Mouse (Mus musculus): ENCODE results near the gene Asb13.

Asb13 gene

DNA sequence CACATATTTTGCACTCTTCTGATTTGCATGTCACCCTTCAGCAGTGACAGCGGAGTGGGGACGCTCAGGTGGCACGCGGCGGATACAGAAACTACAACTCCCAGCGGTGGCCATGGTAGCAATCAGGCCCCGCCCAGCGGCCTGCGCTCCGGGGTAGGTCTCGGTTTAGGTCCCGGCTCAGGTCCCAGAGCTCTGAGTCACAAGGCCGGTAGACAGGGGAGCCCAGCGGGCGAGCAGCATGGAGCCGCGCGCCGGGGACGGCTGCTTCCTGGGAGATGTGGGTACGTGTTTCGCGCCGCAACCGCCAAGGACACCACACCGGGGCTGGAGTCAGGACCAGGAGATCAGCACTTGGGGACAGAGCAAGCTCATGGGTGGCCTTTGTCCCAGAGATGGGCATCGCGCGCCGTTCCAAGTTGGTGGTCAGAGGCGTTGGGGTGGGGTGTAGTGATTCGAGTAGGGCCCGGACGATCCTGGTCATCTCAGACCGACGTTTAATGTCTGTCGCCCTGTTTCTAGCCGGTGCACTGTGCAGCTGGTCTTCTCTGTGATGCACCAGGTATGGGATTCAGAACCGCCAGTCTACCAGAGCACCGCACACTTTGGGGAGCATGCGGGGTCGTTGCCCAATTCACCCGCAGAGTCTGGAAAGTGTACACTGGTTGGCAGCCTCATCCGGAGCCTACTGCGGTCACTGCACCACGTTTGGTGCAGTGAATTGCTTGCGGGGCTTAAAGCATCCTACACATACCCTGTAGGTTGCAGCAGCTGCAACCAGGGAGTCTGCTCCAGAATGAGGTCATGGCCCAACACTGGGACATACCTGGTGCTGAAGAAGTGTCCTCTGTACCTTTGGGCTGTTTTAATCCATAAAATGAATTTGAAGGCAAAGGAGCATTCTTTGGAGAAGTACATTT lies at the start of gene Asb13:
Asb13 (plus strand) TSS at position 138 of the 917 bp plus-strand sequence.
- in situ Hi-C loops (cut with MseI, MboI), result no loop called here

DNA sequence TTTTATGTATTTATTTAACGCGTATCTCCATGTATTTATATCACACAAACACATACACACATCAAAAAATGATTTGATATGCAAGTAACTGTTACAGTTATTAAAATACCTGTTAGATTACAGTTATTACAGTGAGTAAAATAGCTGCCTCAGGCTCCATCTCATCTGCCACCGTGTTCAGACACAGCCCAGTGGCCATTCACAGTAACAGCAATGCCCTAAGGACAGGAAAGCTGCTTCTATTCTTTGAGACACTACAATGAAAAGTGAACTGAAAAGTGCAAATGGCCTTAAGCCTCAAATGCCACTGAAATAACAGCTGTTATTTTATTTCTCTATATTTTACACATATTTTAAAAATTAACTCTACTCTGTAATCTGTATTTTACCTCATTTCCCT lies 43.0 kb upstream of the Asb13 start:
- in situ Hi-C loops (cut with MseI, MboI), result no loop called here

DNA sequence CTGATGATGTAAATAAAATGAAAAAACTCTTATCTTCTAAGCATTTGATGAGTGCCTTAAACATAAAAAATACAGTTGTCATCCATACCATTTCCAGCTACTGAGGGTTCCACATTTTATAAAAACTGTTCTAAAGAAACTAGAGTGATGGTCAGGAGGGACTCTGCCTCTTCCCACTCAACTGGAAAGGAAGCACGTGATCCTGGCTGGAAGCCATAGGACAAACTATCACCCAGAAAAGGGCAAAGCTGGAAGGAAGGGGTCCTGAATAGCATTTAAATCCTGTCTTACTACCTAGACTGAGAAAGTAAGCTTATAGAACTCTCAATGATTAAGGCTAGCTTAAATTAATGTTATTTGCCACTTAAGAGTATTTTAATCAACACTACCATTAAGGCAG lies 39.5 kb upstream of the Asb13 start:
- in situ Hi-C loops (cut with MseI, MboI), result no loop called here

DNA sequence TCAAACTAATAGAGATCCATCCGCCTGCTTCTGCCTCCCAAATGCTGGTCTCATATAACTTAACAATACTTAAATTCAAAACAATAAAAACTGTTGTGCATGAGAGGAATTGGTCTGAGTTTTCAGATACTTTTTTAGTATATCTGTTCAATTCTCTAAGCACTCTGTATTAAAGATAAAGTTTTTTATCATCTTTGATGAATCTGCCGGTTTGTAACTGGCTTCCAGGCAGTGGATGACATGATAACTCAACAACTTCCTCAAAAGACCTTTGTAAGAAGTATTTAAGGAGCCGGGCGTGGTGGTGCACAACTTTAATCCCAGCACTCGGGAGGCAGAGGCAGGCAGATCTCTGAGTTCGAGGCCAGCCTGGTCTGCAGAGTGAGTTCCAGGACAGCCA lies 37.6 kb upstream of the Asb13 start:
- in situ Hi-C loops (cut with MseI, MboI), result no loop called here

DNA sequence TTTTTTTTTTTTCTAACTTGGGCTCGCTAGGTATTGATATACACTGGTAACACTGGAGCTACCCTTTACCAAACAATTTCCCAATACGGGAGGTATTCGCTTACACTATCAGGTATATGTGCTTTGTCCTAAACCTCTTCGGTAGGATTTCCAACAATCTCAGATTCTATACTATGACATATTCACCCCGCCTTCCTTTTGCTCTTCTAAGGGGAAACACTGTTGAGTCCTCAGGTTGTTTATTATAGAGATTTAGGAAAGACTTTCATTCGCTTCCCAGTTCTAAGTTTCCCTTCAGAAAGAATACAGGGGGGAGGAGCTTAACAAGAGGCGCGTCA lies 24.1 kb upstream of the Asb13 start:
- in situ Hi-C loops (cut with MseI, MboI), result no loop called here

DNA sequence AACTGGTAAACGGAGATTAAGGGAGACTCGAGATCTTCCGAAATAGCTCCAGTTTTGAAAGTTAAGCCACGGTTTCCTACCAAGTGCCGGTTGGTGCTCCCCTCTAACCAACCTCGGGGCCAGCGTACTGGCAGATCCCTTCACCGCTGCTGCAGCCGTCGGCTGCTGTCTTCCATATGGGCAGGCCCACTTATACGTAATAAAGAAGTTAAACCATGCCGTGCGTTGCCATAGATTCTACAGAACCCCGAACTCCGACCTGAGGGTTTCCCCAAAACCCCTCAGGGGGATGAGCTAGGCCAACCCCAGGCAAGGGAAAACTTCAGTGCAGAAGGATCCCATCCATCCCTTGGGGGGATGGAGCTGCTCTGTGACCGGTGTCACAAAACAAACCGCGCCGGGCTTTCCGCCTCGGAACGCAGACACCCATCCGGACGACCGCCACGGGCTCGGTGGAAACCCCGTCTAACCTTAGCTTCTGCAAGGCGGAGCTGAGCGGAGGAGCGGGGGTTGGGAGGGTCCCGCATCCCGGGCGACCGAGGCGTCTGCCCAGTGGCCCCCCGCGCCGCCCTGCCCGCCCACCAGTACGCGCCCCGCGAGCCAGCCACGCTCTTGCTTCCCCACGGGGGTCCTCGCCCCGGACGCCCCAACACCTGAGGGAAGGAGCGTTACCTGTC lies 23.6 kb upstream of the Asb13 start:
- in situ Hi-C loops (cut with MseI, MboI), result no loop called here

DNA sequence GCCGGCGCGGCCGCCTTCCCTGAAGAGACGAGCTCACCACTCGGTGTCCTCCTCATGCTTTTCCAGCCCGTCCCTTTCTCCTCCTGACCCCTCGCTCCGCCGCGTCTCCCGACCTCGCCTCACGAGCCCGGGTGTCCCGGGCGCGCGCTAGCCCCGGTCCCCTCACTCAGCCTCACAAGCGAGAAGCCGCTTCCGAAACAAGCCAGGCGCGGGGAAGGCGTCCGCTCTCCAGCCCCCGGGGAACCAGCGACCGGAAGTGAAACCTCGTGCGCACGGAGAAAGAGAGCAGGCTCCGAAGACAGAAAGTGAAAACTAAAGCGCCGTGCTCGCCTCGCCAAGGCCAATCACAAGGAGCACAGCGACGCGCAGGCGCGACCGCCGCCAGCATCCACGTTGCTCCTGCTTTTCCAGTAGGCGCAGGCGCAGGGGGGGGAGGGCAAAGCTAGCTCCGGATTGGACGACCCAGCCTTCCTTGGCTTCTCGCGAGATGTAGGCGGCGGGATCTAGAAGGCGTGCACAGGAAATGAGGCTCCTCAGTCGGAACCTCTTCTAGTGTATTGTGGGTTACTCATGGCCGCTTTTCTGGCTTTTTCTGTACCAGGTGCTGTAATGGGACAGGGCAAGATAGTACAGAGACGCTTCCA lies 22.9 kb upstream of the Asb13 start, which contains the start of gene Fam208b:
Fam208b (minus strand) TSS at position 314 of the 644 bp plus-strand sequence.
- in situ Hi-C loops (cut with MseI, MboI), result no loop called here

DNA sequence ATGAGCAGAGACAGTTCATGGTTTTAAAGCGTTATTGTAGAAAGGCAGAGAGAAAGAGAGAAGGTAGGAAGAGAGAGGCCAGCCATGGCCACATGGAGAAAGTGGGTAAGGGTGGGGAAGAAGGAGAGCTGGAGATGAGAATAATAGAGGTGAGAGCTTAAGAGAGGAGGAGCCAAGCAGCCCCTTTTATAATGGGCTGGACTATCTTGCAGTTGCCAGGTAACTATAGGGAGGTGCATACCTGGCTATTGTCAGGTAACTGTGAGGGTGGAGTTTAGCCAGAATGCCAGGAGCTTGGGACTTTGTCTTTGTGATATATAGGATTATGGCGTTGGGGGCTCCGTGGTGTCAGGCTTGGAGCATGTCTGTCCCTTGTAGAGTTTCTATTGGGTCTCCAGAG lies 6.7 kb upstream of the Asb13 start:
- in situ Hi-C loops (cut with MseI, MboI), result no loop called here

DNA sequence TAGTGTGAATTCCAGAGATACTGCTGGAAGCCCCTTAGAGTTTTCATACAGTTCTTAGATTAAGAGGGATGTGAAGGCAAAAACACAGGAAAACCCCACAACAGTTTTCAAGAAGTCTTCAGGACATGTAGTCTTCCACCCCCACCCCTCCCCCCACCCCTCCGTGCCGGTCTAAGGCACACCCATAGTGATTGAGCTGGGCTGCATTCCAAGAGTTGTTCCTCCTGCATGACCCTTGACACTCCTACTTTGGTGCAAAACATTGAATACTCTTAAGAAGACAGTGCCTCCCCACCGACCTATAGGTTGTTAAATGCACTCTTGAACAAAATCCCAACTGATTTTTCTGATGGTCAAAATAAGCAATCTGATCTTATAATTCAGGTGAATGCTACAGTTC lies 5.7 kb upstream of the Asb13 start:
- in situ Hi-C loops (cut with MseI, MboI), result no loop called here

DNA sequence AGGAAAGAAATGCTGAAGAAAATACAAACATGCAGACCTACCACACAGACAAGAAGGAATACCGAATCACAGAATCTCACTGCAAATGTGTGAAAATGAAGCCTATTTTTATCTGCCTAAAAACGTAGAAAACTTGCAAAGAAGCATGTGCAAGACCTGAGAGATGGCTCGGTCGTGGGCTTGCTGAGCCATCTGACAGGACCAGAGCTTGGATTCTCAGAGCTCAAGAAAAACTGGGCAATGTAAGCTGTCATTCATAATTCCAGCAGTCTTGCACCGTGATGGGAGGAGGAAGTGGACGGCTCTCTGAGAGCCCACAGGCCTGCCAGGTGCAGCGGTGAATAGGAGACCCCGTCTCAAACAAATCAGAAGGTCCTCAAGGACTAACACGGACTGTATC lies 1.3 kb upstream of the Asb13 start:
- in situ Hi-C loops (cut with MseI, MboI), result no loop called here

DNA sequence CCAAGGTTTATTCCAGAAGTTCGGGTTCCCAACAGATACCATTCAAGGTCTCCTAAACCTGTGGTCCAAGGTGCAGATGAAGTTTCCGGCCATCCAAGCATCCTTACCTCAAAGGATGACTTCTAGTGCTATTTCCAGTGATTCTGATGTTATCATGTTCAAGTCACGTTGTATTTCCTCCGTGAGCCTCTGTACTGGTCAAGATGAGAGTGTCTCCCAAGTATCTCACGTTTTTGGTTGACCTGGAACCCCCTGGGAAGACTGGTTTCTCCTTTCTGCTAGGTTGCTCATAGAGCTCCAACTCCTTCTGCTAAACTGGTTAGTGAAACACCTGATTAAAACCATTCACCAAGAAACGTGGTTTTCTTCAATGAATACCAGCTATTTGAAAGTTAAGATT lies 701 bp upstream of the Asb13 start:
- in situ Hi-C loops (cut with MseI, MboI), result no loop called here

DNA sequence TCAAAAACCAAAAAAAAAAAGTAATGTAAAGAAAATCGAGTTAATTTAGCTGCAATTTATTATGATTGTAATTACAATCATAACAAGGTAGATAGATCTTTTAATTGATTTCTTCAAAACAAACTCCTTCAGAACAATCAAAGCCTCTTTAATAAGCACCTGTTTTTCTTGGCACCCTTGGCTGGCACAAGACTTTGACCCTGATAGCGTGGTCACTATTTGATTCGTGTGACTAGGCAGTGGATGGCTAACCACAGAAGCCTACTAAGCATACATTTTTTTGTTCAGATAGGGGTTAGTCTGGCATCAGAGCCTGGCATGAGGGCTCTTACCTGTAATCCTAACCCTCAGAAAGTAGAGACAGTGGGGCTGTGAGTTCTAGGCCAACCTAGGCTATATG lies 1.2 kb downstream of the Asb13 start:
- in situ Hi-C loops (cut with MseI, MboI), result no loop called here

DNA sequence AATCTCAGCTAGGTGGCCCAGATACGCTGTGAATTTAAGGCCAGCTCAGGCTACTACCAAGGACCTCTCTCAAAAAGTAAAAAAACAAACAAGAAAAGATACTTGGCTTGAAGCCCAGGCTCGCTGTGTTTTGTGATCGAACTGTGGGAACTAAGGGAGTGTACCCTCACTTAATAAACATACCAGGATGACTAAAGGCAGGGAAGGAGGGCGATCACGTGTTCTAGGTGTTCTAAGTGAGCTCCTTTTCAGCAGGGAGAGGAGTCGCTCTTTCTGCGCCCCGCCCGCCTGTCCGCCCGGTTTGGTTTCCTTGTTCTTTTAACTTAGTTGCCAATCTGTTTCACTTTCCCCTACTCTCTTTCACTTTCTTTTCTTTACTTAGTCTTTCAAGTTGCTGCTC lies 3.0 kb downstream of the Asb13 start:
- in situ Hi-C loops (cut with MseI, MboI), result no loop called here

DNA sequence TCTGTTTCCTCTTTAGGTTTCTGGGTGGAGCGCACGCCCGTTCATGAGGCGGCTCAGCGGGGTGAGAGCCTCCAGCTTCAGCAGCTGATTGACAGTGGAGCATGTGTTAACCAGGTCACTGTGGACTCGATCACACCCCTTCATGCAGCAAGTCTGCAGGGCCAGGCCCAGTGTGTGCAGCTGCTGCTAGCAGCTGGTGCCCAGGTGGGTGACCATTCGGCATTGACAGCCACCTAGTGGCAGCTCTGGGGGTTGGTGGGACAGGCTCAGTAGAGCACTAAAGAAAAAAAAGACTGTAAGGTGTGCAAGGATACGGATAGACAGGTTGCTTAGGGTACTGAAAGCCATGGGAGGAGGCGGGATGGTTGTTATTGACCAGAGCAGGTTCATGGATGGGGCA lies 8.2 kb downstream of the Asb13 start:
- in situ Hi-C loops (cut with MseI, MboI), result no loop called here

DNA sequence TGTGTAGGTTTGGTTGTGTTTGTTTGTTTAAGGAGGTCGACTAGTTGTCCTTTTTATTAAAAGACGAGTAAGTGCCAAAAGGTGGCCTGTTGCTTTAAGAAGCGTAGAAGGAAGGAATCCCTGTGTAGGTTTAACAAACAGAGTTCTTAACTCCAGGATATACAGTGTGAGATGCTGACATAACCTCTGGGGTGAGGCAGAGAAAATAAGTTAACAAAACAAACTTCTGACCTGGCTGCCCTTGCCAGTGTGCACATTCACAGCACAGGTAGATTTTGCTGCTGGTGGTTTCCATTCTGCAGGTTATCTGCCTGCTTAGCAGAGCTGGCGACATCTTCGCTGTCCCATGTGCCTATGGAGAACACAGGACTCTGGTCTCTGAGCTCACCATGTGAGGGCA lies 8.7 kb downstream of the Asb13 start:
- in situ Hi-C loops (cut with MseI, MboI), result no loop called here

DNA sequence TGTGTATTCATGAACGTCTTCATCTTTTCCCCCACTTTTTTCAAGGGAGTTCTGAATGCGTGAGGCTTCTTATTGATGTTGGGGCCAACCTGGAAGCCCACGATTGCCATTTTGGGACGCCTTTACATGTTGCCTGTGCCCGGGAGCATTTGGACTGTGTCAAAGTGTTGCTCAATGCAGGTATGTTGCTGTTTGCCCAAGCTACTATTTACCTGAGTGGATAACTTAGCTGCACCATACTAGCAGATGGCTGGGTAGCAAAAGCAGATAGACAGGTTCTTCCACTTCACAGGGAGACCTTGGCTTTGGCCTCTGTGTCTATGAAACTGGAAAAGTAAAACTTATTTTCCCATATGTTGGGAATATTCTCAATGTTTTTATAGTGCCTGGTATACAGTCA lies 11.0 kb downstream of the Asb13 start:
- in situ Hi-C loops (cut with MseI, MboI), result no loop called here

DNA sequence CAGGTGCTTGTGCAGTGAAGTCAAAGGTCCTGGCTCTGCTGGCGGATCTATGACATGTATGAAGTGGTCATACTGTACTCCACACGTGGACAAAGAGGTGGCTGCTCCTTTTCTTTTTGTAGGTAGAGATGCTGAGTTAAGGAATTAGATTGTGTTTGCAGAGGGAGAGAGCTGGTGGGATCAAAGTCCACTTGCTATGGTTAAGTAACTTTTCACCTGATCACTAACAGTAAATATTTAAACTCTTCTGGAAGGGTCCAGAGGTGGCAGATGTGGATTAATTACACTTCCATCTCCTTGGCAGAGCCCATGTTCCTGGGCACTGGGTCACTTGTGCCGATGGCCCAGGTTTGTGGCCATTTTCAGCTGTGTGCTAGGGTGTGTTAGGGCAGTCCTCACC lies 12.1 kb downstream of the Asb13 start:
- in situ Hi-C loops (cut with MseI, MboI), result no loop called here

DNA sequence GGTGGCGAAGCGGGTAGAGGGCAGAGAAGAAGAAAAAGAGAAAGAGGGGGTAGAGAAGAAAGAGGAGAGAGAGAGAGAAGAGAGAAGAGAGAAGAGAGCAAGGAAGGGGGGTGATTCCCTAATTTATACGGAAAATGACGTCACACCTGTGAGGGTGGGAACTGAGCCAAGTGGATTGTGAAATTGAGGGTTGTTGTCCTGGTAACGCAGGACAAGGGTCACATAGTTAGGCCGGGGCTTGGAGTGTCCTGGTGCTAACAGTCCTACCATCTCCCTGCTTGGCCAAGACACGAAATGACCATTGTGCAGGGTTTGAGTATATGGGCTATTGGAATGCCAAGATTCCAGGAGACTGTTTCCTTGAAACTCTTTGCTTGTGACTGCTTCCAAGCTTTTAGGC lies 12.7 kb downstream of the Asb13 start:
- in situ Hi-C loops (cut with MseI, MboI), result no loop called here

DNA sequence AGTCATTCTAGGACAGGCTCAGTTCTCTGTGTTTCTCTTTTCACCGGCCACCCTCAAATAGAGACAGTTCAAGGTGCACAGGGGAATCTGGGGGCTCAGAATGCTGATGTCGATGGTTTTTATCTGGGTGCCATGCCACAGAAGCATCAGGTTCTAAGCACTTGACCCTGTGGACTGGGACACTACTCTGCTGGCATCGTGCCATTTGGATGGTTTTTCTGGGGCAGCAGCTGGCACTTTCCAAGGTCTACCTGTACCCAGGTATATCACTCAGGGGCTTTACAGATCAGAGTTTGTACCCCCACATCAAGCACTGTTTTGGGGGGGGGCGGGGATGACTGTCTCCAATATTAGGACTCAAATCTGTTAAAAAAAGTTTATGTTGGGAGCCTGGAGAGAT lies 16.7 kb downstream of the Asb13 start:
- in situ Hi-C loops (cut with MseI, MboI), result no loop called here

DNA sequence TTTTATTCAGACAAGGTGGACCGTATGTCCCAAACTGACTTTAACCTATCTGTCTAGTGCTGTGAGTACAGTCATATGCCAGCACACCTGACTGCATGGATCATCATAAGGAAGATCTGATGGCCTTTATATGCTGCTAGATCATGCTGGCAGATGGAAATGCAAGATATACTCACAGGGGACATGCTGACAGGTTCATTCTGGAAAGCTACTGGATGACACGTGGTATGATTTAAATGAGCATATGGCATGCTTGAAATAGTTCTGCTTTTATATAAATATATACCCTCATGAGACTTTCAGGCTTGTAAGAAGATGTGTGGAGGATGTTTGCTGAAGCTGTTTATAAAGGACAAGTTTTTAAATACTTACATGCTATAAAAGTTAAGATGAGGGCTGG lies 20.6 kb downstream of the Asb13 start:
- in situ Hi-C loops (cut with MseI, MboI), result no loop called here

DNA sequence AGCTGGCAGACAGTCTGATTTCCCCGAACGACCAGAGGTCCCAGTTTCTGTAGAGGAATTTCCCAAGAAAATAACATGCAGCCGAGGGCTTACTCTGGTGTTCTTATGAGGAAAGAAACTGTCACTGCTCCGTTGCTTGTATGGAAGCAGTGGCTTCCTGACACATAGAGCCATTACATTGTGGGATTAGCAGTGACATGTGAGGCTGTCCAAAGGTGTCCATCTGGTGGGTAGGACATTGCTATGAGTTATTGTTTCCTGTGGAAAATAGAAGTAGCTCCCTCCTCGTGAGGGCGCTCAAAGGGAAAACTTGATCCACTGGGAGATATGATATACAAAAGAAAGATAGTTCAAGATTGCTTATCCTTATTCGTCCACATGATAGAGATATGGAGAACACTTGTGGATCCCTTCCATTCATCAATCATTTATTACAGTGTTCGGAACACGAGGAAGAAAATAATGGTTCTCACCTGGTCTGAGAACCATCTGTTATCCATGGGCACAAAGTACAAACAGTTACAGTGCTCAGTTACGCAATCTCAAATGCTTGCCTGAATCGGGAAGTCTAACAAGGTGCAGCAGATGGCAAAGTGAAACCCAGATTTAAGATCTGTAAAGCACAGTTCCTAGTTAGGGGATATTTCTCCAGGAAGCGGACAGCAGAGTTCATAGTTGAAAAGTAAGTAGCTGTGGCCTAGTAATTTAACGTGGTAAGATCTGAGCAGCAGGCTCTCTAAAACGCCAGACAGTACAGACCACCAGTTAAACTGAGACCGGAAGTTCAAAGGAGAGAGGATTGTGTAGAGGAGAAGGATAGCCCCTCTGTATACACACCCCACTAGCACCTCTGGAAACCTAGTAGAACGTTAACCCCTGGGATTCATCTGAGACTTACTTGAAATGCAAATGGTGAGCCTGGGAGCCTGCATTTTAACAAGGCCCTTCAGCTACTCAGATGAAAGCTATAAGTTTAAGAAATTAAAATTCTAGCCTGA lies 25.6 kb downstream of the Asb13 start:
- in situ Hi-C loops (cut with MseI, MboI), result no loop called here

DNA sequence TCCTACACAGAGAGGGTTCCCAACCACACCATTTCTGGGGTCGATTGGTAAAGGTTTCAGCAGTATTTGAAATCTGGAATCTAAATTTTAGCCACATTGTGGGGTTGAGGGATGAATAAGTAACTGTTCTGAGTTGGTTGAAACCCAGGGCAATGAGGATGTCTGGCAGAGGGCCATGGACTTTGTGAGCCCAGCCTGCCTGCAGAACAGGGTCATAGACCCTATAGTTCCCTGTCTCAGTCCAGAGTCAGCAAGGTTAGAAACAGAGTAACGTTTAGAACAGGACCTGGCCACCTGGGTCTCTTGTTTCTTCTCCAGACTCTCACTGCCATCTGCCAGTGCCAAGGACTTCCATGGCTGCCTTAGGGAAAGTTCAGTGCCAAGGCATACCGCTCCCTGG lies 30.4 kb downstream of the Asb13 start:
- in situ Hi-C loops (cut with MseI, MboI), result no loop called here
